Mouse (Mus musculus) ovary, adult 18-20 months (tissue): Measurements from ENCODE around the gene Cdca7l.
"Not testable (repeated sequence)": the region's sequence is repeated elsewhere in the genome, so short reads cannot be mapped to it uniquely, and the experiment has no call there.

Experiments used
- DNase-seq: peaks from one replicate; pipeline ENCODE4 v3.0.0; 2022; ENCODE audit warnings: low spot score, mixed read lengths

Gene Cdca7l

GRCm38 (mm10) chr12:117803989-117804388 is at the start of gene Cdca7l:
Gene Cdca7l (plus strand): TSS chr12:117804289.
- DNase-seq: not testable (repeated sequence)

GRCm38 (mm10) chr12:117756010-117756409 is 48.1 kb upstream of the Cdca7l start:
- no peak for DNase-seq

DNA sequence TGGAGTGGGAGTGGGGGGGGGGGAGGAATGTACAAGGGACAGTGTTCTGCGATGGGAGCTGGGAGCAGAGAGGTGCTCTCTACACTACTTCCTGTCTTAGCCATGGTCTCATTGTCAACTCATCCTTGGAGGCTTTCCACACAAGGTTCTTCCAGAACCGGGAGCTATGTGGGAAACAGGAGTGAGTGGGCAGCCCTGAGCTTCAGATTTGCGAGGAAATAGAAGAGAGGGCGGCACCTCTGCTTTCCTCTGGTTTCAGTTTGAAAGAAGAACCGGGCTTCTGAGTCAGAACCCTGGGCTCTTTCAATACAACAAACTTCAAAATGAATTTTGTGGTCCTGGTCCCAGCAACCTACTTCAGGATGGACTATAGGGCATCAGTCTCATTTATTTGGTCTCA is 43.7 kb upstream of the Cdca7l start:
- no peak for DNase-seq

- no peak for DNase-seq
Measured at GRCm38 (mm10) chr12:117760846-117761245, 43.2 kb upstream of the Cdca7l start.

DNA sequence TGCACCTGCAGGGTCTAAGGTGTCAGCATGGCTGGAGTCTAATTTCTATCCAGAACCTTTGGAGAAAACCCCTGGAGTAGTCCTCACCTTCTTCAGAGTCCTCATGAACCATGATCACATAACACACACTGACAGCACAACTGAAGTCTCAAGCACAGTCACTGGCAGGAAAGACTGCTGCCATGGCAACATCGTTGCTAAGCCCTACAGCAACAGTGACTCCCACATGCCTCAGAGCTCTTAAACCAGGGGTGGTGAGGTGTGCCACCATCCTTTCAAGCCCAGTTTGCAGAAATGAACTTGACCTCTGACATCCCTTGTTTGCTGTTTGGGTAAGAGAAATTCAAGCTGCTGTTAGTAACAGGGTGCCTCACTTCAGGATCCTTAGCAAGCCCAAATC is 42.4 kb upstream of the Cdca7l start:
- DNase-seq: no peak

GRCm38 (mm10) chr12:117763247-117763646 is 40.8 kb upstream of the Cdca7l start:
- DNase-seq: no peak

- peak; percentile 17 for DNase-seq
Measured at GRCm38 (mm10) chr12:117764839-117765238, 39.2 kb upstream of the Cdca7l start.

DNA sequence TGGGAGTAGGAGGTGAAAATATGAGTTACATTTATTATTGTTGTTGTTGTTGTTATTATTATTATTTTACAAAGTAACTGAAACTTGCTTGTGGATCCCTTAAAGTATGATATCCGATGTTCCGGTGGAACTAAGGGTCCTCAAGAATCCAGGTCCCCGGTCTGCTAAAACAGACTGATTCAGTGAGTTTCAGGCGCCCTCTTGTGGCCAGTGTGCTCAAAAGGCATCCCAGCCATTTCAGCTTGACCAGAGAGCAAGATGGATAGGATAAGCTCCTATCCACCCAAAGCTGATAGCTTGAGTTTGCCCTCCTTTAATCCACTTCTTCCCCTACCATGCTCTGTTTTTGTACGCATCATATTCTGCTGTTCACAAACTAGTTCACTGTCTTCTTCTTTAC is 35.0 kb upstream of the Cdca7l start:
- no peak for DNase-seq

DNA sequence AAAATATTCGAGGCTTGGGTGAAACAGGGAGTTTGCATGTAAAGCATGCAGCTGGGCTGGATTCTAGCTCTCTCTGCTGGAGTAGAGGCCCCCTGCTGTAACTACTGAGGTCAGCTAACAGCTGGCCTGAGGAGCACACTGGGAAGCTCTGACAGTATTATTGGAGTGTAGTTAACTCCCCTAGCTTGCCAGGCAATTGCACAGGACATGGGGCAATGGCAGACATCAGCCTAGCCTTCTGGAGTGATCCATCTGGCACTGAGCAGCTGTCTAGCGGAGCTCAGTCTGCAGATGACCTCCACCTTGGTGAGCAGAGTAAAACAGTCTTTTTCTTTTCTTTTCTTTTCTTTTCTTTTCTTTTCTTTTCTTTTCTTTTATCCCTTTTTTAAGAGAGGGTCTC is 33.9 kb upstream of the Cdca7l start:
- no peak for DNase-seq

GRCm38 (mm10) chr12:117771156-117771555 is 32.9 kb upstream of the Cdca7l start:
- DNase-seq: no peak

GRCm38 (mm10) chr12:117772638-117773037 is 31.5 kb upstream of the Cdca7l start:
- no peak for DNase-seq

- DNase-seq: no peak
Measured at GRCm38 (mm10) chr12:117776841-117777240, 27.2 kb upstream of the Cdca7l start.

- DNase-seq: no peak
Measured at GRCm38 (mm10) chr12:117781360-117781759, 22.7 kb upstream of the Cdca7l start.

DNA sequence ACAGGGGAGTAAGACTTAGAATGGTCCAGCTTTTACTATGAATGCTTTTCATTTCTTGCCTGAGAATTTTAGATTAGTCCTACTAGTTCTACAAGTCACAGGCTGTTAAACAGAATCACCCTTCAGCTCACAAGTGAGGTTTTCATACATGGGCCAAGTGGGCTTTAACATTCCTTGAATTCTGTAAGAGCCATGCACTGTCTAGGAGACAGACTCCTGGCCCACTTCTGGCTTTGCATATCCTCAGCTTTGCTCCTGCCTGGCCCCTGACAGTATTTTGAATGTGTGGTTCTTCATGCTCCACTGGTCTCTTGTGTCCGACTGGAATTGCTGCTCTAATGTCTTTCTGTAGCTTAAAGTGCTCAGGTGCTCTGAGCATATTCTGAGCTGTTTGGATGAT is 20.7 kb upstream of the Cdca7l start:
- DNase-seq: no peak

GRCm38 (mm10) chr12:117786621-117787020 is 17.5 kb upstream of the Cdca7l start:
- no peak for DNase-seq

- no peak for DNase-seq
Measured at GRCm38 (mm10) chr12:117788513-117789011, 15.5 kb upstream of the Cdca7l start.

GRCm38 (mm10) chr12:117789017-117789416 is 15.1 kb upstream of the Cdca7l start:
- no peak for DNase-seq

GRCm38 (mm10) chr12:117795303-117795702 is 8.8 kb upstream of the Cdca7l start:
- no peak for DNase-seq

DNA sequence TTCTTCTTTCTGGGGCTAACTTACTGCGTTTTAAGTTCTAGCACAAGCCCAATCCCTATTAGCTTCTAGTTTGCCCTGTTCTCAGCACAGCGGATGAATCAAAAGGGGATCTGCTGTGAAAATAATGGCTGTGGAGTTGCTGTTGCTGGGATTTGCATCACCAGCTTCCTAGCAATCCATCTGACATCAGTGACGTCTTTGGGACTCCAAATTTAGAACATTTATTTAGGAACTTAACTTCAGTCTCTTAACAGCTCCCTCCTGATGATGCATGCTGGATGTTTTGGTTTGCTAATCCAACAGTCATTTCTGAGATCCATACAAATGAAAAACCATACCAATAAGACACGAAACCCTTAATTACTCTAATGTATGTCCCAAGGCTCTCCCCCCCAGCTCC is 1.5 kb downstream of the Cdca7l start:
- DNase-seq: no peak

DNA sequence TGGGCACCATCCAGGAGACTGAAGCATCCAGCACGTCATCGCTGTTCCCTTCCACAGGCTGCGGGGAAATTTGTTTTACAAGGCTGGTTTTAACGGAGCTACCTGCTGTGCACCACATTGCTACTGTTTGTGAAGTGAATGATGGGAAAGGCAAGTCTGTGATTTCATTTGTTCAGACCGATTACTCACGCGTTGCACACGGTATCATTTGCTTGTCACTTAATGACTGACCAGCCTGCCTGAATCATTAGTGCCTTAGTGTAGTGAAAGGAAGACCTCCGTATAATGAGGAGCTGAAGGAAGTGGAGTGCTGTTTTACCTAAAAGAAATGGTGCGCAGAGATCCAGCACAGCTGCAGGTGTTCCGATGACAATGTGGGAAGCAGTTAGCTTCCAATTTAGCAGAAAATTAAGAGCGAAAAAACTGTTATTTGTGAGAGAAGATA is 1.9 kb downstream of the Cdca7l start:
- no peak for DNase-seq

GRCm38 (mm10) chr12:117806470-117806869 is 2.4 kb downstream of the Cdca7l start:
- no peak for DNase-seq

- DNase-seq: no peak
Measured at GRCm38 (mm10) chr12:117807637-117808036, 3.5 kb downstream of the Cdca7l start.

GRCm38 (mm10) chr12:117808355-117809326 is 4.6 kb downstream of the Cdca7l start:
- DNase-seq: no peak
